Mouse (Mus musculus) frontal cortex, adult (tissue): ENCODE data around the gene Scoc.
"Not testable (repeated sequence)": the region's sequence is repeated elsewhere in the genome, so short reads cannot be mapped to it uniquely, and the experiment has no call there.

Experiments used
- ATAC-seq: cut with Nextera tagmentation; 2 replicates; pipeline ENCODE4 v1.9.2; 2017; ENCODE audit warnings: mild to moderate bottlenecking, moderate library complexity, mixed read lengths; ENCODE audit not compliant: low TSS enrichment

Gene Scoc

DNA sequence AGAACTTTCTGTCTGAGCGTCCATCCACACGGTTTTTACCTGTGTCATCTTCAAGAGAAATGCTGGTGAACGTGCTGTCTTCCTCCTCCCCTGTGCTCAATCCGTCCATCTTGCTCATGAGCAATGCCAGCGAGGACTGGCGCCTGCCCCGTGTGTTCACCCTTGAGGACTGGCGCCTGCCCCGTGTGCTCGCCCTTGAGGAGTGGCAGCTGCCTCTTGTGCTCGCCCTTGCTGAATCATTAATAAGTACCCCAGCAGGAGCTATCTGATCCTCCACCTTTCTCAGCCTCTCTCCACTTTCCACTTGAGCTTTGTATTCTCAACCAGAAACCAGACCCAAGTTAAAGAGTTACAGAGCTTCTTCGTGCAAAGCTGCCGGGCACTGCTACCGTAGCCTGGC is at the start of gene Scoc:
Scoc (minus strand) TSS at position 170 of the 400 bp plus-strand sequence.
- ATAC-seq: no peak

DNA sequence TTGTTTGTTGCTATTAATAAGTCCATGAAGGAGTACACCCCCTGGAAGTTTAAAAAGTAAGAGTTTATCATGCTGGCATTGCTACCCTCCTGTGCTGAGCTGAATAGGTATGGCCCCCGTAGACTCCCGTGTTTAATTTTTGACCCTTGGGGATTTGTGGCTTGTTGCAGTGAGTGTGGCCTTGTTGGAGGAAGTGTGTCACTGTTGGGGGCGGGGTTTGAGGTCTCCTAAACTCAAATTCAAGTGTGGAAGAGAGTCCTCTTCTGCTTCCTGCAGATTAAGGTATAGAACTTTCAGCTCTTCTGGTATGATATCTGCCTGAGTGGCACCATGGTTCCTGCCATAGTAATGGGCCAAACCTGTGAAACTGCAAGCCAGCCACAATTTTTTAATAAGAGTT is 1.4 kb upstream of the Scoc start:
- ATAC-seq: no peak

DNA sequence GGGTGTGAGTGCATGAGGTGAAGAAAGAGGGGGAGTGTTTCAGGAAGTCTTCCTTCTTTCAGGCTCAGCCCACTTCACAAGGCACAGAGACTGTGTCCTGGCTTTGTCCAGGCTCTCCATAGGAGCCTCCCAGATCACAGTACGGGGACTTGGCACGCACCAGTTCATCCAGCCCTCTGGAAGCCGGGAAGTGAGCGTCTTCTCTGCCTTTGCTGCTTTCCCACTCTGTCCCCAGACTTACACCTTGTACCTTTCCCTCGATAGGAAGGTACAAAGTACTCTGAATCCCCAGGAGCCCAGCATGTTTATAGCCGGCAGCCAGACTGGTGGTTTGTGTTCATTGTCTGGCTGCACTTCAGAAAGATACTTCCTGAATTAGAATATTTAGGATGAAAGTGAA is 1.1 kb downstream of the Scoc start:
- ATAC-seq: no peak

DNA sequence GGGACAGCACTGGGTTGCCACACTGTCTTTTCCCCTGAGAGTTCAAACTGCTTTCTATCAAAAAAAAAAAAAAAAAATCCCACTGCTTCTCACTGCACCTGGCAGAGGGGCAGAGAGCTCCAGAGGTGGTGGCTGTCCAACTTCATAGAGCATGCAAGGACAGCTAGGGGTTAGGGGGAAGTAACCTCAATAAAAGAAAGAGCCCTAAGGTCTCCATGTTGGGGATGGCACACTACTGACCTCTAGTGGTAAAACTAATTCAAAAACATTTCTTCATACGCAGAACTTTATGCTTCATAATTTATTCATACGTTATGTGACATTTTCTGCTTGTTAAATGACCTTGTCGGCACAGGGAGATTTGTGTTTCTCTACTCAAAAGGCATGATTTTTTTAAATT is 7.1 kb downstream of the Scoc start:
- ATAC-seq: peak; percentile 65; the same call in 1 of the 2 replicates

DNA sequence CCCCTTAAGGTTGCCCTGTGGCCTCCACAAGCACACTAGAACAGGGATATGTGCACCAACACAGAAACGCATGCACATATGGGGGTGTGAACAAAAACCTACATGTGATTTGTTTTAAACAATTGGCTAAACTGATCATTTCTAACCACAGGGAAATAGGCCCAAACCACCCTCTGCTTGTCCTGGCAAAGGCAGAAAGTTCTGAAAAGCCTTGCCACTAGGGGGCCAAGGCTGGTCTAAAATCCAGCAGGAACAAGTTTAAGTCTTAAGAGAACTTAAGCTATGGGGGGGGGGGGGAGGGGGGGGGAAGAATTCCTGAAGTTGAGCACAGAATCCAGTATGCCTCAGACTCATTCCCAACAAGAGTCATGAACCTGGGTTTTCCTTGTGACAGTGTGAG is 8.2 kb downstream of the Scoc start:
- ATAC-seq: no peak

DNA sequence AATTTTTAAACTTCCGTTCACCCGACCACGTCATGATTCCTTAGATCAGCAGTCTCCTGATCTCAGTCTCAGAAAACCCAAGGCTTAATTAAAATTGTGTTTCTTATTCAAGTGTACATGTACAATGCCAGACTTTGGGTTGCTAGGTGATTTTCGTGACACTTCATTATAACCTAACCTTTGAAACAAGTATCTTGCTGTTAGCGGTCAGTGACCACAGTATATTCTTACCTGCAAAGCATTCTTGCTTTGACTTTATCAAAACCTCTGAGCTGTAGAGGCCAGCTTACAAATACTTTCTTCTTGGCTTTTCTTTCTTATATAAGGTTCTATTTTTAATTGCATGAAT is 15.2 kb downstream of the Scoc start:
- ATAC-seq: peak; percentile 14; the same call in 1 of the 2 replicates

DNA sequence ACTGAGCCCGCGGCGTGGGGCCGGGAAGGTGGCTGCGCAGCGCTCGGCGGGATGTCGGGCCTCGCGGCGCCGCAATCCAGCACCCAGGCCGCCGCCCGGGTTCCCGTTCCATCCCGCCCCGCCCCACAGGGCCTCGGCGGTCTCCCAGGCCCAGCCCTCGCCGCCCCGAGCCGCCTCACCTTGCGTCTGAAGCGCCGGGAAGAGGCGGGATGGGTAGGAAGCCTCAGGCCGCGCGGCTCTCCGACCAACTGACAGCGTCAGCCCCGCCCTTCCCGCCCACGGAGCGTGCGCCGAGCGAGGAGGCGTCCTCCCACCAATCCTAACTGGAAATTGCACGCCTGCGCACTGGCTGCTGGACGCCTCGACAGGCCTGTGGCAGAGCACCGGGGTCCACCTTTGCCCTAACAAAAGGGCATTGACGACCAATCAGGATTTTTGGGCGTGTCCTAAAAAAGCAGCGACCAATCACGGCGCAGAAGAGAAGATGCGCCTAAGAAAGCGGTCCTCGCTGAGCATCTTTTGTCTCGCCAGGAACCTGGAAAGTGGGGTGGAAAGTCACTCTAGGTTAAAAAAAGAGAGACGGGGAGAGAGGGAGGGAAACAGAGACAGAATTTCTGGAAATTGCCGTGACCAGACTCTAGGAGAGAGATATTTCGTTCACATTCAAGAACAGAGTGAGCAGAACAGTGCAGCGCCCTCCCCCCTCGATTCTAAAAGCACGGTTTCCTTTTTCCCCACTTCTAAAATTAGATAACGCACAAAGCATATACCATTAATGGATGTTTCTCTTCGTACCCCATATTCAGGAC is 15.7 kb downstream of the Scoc start:
- peak; percentile 95 for ATAC-seq

DNA sequence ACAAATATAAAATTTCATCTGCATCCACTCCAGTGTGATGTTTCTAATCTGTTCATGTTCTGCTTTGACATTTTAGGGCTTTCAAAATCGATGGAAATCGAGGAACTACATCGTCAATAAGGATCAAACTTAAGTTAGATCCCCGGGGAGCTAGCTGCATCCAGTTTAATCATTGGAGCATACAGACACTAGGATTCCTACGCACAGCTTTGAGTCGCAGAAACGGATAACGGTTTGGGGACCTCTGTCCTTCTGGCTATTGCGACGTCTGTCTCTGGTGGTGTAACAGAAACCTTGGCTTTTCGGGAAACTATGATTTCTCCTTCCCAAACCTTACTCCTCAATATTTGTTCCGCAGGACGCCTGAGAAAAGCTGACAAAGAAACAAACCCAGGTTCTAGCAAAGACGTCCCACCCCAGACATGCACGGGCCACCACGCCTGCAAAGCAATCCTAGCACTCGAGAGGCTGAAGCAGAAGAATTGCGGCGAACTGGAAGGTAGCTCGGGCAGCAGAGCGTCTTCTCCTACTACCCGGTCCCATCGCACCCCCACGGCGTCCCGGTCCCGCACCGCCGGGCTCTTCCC is 16.4 kb downstream of the Scoc start:
- peak; percentile 39 for ATAC-seq

DNA sequence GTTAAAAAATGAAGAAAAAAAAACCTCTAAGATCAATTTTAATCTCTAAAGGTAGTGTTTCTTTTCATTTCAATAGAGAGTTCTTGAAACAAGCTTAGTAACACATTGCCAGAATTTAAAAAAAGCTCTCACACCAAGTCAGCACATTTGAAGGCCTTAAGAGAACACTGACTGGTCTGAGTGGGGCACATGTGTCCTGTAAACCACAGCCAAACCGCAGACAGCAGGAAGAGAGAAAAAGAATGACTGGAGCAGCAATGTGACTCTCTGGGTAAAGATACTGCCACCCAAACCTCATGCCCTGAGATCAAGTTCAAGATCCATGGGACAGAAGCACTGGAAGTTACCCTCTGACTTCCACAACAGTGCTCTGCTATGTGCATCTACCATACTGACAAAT is 21.1 kb downstream of the Scoc start:
- no peak for ATAC-seq

DNA sequence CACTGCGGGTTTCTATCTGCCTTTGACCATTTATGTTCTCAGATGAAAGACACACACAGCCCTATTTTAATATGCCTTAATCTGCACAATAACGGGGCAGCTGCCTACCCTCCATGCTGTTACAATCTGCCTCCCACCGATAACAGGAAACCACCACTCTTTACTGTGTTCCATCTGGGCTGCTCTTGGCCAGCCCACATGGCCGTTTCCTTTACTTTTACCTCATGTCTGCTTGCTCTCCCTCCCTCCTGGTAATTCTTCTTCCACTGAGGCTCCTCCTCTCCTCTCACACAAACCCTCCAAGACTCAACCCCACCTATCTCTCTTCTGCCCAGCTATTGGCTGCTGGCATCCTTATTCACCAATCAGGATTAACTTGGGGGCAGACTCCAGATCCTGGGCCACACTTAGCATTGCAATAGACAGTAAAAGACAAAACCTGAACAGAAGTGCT is 29.1 kb downstream of the Scoc start:
- no peak for ATAC-seq

DNA sequence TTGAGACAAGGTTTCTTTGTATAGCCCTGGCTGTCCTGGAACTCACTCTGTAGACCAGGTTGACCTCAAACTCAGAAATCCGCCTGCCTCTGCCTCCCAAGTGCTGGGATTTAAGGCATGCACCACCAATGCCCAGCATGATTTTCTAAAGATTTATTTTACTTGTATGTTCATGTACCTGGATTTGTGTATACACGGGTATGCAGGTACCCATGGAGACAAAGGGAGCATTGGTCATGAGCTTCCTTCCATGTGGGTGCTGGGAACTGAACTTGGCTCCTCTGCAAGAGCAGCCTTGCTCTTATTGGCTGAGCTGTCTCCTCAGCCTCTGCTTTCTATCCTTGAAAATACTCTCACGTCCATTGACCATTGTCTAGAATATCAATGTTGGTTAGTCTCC is 29.6 kb downstream of the Scoc start:
- not testable (repeated sequence) for ATAC-seq

DNA sequence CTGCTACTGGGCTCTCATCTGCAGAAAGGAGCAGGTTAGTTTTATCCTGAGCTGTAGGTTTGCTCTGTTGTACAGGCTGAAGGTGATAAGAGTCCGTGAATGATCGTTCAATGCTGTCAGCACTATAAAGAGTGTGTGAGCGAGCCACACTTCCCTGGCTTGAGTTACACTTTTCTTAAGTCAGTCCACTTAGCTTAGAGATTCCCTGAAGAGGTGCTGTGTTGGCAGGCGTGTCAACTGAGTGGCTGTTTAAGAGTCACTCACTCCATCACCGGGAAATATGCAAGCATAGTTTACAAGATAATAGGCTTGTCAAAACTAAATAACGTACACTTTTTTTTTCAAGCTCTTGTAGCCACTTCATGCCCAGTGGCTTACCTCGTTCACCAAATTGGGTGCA is 31.2 kb downstream of the Scoc start:
- no peak for ATAC-seq

DNA sequence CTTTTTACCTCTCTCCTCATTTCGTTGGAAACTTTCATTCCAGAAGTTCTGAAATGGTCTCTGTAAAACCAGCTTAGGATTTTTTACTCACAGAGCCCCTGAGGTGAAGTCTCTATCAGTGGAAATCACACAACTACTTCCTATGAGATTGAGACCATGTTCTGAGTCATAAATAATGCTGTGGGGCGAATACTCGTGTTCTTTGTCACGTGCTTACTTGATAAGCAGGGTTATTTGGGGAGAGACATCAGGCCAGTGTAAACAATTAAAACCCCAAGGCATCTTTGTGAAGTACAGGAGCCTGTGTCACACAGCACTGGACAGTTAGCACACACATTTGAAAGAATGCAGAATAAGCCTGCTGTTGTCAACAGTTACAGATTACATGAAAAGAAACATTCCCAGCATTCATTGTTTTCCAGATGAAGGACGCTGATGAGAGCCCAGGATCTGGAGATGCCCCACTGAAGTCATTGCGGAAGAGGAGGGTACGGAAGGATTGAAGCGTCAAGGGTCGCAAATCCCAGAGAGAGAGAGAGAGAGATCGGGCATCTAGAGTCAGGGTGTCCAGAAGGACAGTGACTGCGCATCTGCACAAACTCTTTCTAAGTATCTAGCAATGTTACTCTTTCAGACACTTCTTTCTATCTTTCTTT is 32.0 kb downstream of the Scoc start:
- no peak for ATAC-seq

DNA sequence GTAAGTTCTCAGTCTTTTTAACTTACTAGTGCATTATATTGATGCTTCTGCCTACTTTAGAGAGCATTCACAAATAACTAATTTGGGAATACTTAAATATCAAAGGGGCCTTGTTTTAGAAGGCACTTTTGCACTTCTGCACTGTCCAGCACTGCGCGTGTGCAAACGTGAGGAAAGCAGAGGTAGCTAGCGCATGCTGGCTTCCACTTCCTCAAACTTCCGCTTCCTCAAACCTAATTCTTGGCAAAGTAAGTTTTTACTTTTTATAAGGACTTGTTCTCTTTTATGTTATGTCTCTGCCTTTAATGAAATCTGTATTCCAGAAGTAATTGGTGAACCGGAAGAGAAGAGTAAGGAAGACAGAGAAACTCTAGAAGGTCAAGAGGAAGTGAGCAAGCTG is 33.0 kb downstream of the Scoc start:
- no peak for ATAC-seq

DNA sequence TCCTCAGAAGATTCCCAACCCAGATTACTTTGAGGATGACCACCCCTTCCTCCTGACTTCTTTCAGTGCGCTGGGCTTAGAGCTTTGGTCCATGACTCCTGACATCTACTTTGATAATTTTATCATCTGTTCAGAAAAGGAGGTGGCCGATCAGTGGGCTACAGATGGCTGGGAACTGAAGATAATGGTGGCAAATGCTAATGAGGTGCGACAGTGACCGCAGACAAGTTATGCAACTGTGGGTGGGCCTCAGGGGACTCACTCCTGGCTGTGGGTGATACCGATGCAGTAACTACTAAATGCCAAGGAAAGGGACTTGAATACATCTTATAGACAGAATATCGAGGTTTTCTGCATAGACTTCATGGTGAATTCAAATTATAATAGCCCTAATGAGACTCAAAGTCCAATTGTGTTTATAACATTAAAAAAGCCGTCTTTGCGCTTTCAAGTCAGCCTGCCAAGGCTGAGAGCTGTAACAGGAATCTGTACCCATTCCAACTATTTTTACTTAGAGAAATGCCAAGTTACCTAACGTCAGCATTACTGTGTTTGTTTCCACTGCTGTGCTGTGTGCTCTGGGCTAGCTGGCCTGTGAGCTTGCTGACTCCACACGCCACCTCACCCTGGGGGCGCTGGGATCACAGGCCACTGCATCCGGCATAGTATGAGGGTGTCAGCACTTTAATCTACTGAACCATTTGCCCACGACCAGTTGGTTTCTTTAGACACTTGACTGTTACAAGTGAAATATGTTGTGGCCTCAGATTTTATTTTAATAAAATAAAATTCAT is 35.0 kb downstream of the Scoc start:
- no peak for ATAC-seq

DNA sequence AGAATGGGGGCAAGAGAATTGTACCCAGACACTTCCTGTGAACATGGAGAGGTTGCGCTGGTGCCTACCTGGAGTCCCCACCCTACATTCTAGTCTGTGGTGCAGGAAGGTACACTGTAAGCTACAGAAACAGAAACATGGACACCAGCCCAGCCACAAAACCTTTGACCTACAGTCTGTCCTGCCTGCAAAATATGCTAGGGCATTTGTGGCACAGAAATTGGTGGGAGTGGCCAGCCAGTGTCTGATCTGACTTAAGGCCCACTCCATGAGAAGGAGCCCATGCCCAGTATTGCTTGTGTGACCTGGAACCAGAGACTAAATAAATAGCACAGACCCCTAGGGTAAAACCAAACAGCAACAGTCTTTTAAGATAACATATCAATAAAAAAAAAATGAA is 36.8 kb downstream of the Scoc start:
- ATAC-seq: no peak

DNA sequence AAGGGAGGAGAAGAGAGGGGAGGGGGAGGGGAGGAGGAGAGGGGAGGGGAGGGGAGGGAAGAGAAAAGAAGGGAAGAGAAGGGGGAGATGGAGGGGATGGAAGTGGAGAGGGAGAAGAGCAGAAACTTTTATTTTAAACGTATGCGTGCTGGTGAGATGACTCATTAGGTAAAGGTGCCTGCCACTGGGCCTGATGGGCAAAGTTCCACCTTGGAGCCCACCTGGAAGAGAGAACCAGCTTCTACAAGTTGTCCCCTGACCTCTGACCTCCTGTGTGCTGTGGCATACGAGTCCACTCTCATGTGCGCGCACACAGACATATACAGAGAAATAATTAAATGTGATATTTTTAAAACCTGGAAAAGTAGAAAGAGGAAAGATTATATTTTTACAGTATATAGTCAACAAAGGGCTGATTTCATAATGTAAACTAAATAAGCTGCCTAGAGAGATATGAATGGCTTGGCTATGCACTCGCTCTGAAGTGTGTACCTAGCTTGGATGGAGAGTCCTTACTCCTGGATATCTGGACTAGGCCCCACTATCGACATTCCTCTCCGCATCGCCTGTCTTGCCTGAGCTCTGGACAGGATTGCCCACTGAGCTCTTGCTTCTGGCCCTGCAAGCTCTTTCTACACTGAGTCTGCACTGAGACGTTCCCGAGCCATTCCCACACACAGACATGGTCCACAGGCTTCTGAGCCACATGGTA is 39.2 kb downstream of the Scoc start:
- ATAC-seq: no peak

DNA sequence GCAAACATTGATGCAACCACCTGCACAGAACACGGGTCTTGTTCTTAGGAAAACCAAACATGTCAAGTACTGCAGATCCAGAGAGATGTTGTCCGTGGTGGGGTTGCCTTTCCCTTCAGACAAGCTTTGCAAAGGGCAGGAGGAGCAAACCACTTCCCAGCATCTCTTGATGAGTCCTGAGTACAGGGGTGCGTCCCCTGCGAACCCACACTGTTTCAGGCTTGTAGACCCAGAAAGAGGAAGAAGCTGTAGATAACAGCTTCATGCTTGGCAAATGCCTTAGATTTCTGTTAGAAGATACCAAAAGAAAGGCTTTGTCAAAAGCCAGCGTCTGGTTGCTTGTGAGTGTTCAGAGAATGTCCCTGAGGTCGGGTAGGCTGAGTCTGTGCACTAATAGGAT is 40.2 kb downstream of the Scoc start:
- no peak for ATAC-seq

DNA sequence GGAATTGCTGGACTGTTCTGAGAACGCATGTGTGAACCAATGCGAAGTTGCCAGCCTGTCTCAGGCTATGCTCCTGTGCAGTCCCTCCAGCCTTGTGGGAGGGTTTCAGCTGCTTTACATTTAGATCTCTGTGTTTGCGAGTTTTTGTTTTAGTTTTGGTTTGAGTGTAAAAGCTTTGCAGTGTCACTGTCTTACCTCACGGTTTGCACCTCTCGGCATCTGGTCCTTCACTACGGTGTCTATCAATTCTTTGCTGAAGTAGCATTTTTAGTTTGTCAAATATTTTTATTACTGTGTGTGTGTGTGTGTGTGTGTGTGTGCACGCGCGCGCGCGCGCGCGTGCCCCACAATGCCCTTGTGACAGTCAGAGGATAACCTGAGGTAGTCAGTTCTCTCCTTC is 41.3 kb downstream of the Scoc start:
- ATAC-seq: no peak

DNA sequence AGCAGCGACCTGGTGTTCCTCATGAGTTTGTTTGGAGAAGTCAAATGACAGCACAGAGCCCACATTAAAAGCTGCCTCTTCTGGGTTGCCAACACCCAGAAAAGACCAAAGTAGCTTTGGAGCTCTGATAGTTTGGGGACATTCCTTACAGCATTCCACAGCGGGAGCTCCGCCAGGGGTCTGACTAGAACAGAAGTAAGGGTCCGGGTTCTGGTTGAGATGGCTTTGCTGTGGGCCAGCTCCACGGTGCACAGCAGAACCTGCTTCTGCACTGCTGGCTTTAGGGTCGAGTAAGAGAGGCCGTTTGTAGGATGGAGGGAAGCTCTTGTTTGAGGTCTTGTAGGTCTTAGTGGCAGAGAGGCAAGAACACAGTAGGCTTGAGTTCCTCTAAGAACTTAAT is 49.7 kb downstream of the Scoc start:
- no peak for ATAC-seq

DNA sequence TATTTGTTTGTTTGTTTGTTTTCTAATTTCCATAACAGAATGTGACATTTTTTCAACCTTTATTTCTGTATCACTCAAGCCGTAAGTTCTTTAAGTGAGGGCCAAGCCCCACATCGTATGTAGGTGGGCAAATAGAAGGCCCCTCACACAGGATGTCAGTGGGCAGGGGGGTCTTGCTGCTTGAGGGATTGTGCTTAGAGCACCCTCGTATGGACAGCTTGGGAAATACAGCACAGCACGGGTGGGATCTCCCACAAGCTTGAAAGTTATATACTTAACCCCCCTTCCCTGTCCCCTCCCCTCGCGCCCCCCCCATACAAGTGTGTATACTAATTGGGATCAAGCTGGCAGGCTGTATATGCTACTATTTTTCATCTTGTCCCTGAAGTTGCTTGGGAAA is 51.4 kb downstream of the Scoc start:
- no peak for ATAC-seq

DNA sequence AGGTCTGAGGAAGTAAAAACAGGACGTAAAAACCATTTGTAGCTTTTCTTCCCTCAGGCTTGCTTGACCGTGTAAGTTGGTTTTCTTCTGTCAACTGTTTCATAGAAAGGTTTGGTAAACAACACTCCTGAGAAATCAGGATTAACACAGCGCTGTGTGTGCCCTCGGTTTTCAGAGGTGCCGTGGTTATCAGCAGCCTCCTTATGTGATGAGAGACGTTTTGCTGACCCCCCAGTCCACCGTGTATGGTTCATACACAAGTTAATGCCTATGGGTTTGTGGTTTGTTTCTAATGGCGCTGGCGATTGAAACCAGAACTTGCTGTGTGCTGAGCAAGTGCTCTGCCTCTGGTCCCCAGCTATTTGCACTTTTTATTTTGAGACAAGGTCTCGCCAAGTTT is 52.6 kb downstream of the Scoc start:
- no peak for ATAC-seq
